Mouse (Mus musculus) stomach, postnatal 0 days (tissue): ENCODE measurements around the gene Fut8.

ENCODE experiments used
- CTCF ChIP-seq: IDR thresholded peaks from 2 replicates; pipeline ENCODE4 v1.5.1; 2016; ENCODE audit warnings: antibody characterized with exemption, low read depth, mild to moderate bottlenecking, moderate library complexity
- EP300 ChIP-seq: optimal IDR thresholded peaks from 2 replicates; pipeline ENCODE3; 2016; ENCODE audit warnings: antibody characterized with exemption

- TF ChIP-seq EP300 (no peak), CTCF (no peak)
These were observed 47.9 kb upstream of the Fut8 start for GRCm38 (mm10) chr12:77189933-77190446.
